Mouse (Mus musculus): Measurements from ENCODE around the gene Uroc1.

DNA sequence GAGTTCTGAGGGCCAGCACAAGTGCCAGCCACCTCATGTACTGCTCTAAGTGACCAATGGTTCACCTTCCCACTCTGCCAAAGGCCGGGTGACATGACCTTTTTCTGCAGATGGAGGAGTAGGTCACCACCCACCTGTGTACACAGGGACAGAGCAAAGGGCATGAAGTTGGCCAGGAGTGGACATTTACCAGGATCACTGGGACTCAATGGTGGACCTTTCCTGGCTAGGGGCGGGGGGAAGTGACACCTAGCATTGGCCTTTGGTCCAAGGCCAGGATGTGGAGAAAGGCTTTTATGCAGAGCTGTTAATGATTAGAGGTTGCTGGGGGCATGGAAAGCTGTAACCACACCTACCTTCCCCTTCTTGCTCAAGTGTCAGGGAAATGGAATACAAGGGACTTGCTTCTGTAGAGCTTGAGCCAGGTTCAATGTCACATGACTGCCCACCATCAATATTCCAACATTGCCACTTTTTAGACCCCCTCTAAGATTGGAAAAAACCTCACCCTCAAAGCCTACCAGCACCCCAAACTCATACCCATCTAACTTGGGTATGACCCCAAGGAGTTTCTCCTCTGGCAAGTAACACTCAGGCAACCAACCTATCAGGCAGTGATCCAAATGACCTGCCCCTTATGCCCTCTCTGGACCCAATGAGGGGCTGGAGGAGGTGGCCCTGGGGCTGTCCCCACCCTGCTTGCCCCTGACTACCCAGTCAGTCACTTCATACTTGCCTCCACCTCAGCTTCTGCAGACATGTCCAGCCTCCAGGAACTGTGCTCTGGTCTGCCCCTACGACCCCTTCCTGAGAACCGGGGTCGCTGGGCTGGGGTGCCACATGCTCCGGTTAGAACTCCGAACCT, at the start of gene Uroc1:
- no peak for TF ChIP-seq POLR2A (IDR thresholded peaks at IDR 0.05; ENCODE audit: borderline replicate concordance, low read depth, low read length)
- TF ChIP-seq CTCF (IDR thresholded peaks at IDR 0.05; ENCODE audit: low read depth, low read length) = no peak

Data from bone marrow macrophage, adult 2 months (primary cell).